ENCODE assay signal across 15 mouse cellular contexts in genomic region chr6:55483360-55483759, GRCm38 (mm10). TPM values are rescaled to one million over a fixed set of nuclear protein-coding genes. Genes with fewer than 3 reads are reported as not detected.
A peak's percentile ranks its signal among the peaks of the same experiment; 100 is the strongest.
DNase-seq lines count a peak whose midpoint lies in the region; ATAC-seq and TF ChIP-seq lines count a peak whose summit lies in the region.
"Had no signal": no experiment of that assay in that cellular context is flagged by ENCODE, and none has a peak within 500 bp of the region (broad histone marks: within the 10 kb centered on the region; RNA-seq: fewer than 3 reads in every experiment).

No protein-coding gene starts in this region.

- no peaks in the 10 kb centered on the region for H3K9me3 ChIP-seq in hindbrain, embryonic 11.5 days (ENCODE audit: control insufficient read depth, low read length)
- no peaks in the 10 kb centered on the region for H3K9me3 ChIP-seq in midbrain, embryonic 13.5 days
- no peaks in the 10 kb centered on the region for H3K9me3 ChIP-seq in stomach, embryonic 16.5 days (replicated peaks; ENCODE audit: control insufficient read depth, low read length)
- H3K9me3 ChIP-seq: megakaryocyte, embryonic 14.5 days had no signal

- H3K27ac ChIP-seq in left cerebral cortex, adult 2 months: peak overlapping the region; percentile 13
- H3K27ac ChIP-seq in hindbrain, embryonic 11.5 days (ENCODE audit: low read depth, low read length): peak overlapping the region; percentile 67
- H3K27ac ChIP-seq in midbrain, embryonic 13.5 days: peak overlapping the region; percentile 82
- H3K27ac ChIP-seq in stomach, embryonic 16.5 days (ENCODE audit: low read length): peak overlapping the region; percentile 77

- H3K4me2 ChIP-seq in hindbrain, embryonic 11.5 days (replicated peaks; ENCODE audit: low read depth, low read length): no peak overlapping the region
- no peak overlapping the region for H3K4me2 ChIP-seq in midbrain, embryonic 13.5 days (replicated peaks)
- H3K4me2 ChIP-seq in stomach, embryonic 16.5 days (ENCODE audit: low read depth, low read length): no peak overlapping the region; the same call in 1 of the 2 replicates
- H3K4me2 ChIP-seq: liver, embryonic 11.5 days had no signal

- H3K27me3 ChIP-seq in hindbrain, embryonic 11.5 days (ENCODE audit: control insufficient read depth, insufficient read depth, low read length): no peaks in the 10 kb centered on the region
- no peaks in the 10 kb centered on the region for H3K27me3 ChIP-seq in midbrain, embryonic 13.5 days
- H3K27me3 ChIP-seq in stomach, embryonic 16.5 days (ENCODE audit: control insufficient read depth, insufficient read depth, low read length): no peaks in the 10 kb centered on the region

- 0 out of 2 replicates have a peak, but pooled peaks cover 2% of the 10 kb centered on the region for H3K36me3 ChIP-seq in hindbrain, embryonic 11.5 days (ENCODE audit: control insufficient read depth, insufficient read depth, low read length)
- peaks cover 53% of the 10 kb centered on the region for H3K36me3 ChIP-seq in midbrain, embryonic 13.5 days
- no peaks in the 10 kb centered on the region for H3K36me3 ChIP-seq in stomach, embryonic 16.5 days (ENCODE audit: control insufficient read depth, insufficient read depth, low read length)

- TF ChIP-seq CTCF in left cerebral cortex, adult 2 months (IDR thresholded peaks at IDR 0.05): no peak

- H3K9ac ChIP-seq in hindbrain, embryonic 11.5 days (ENCODE audit: low read depth, low read length): 0 out of 2 replicates have a peak overlapping the region, but pooled peaks have one; percentile 19
- no peak overlapping the region for H3K9ac ChIP-seq in midbrain, embryonic 13.5 days (replicated peaks)
- no peak overlapping the region for H3K9ac ChIP-seq in stomach, embryonic 16.5 days (ENCODE audit: low read length)

- no peak overlapping the region for H3K4me3 ChIP-seq in left cerebral cortex, adult 2 months
- H3K4me3 ChIP-seq in hindbrain, embryonic 11.5 days (ENCODE audit: low read depth, low read length): no peak overlapping the region
- no peak overlapping the region for H3K4me3 ChIP-seq in midbrain, embryonic 13.5 days (replicated peaks)
- H3K4me3 ChIP-seq in stomach, embryonic 16.5 days (replicated peaks; ENCODE audit: low read length): no peak overlapping the region
- H3K4me3 ChIP-seq: megakaryocyte, embryonic 14.5 days had no signal

- ATAC-seq in hindbrain, embryonic 11.5 days (ENCODE audit: low FRiP score): no peak
- ATAC-seq in midbrain, embryonic 13.5 days: no peak
- no peak for ATAC-seq in stomach, embryonic 16.5 days (ENCODE audit: insufficient read depth, low FRiP score)

- WGBS in hindbrain, embryonic 11.5 days: 85% methylated on average over 7 of the region's 7 CpGs
- 75% methylated on average over 7 of the region's 7 CpGs for WGBS in midbrain, embryonic 13.5 days
- WGBS in stomach, embryonic 16.5 days: 63% methylated on average over 7 of the region's 7 CpGs

- intact Hi-C loops in left cerebral cortex, adult 2 months (cut with DNase I): no loop called here
- intact Hi-C loops in left cerebral cortex, postnatal 14 days (cut with DNase I): no loop called here
- intact Hi-C loops in heart, postnatal 10 days (cut with DNase I): no loop called here

- no peaks in the 10 kb centered on the region for H3K4me1 ChIP-seq in hindbrain, embryonic 11.5 days (replicated peaks; ENCODE audit: control insufficient read depth, insufficient read depth, low read length)
- peaks cover 39% of the 10 kb centered on the region for H3K4me1 ChIP-seq in midbrain, embryonic 13.5 days (replicated peaks)
- H3K4me1 ChIP-seq in stomach, embryonic 16.5 days (ENCODE audit: control insufficient read depth, insufficient read depth, low read length): peaks cover 9% of the 10 kb centered on the region; the same call in 1 of the 2 replicates

- DNase-seq in left cerebral cortex, adult 2 months (ENCODE audit: extremely low spot score in 1 of 2, low spot score in 2 of 2): no peak
- DNase-seq in left cerebral cortex, postnatal 14 days (ENCODE audit: low spot score in 2 of 2): no peak
- no peak for DNase-seq in hindbrain, embryonic 11.5 days (ENCODE audit: low spot score)
- no peak for DNase-seq in frontal cortex, postnatal 10 days (ENCODE audit: low spot score in 2 of 2)
- no peak for DNase-seq in adrenal gland, postnatal 14 days
- DNase-seq in heart, postnatal 10 days: no peak
- DNase-seq: adrenal gland, adult 2 months; B cell, adult 2 months; kidney, adult 9 months; right cerebral cortex, adult 18-20 months; spleen, adult 18-20 months had no signal

RNA-seq across cellular contexts. Expression of gene Adcyap1r1, which starts 31.6 kb away (rescaled TPM):
- total RNA-seq in left cerebral cortex, adult 2 months (2021): 100 to 1,000 TPM; 118 to 121 TPM
- total RNA-seq in left cerebral cortex, postnatal 14 days (2021): 100 to 1,000 TPM; 113 to 126 TPM
- 21.1 and 21.6 TPM in 2 replicates for polyA plus RNA-seq in hindbrain, embryonic 11.5 days (2014; fragmentation: Nextera tagmentation; extraction: Ambion mirVana)
- 31.3 and 33.5 TPM in 2 replicates for polyA plus RNA-seq in midbrain, embryonic 13.5 days (2015; fragmentation: Nextera tagmentation; extraction: Ambion mirVana)
- polyA plus RNA-seq in stomach, embryonic 16.5 days (2015; fragmentation: Nextera tagmentation; extraction: Ambion mirVana): 8.8 and 8.9 TPM in 2 replicates
- total RNA-seq in adrenal gland, postnatal 14 days (2021): 29.5 and 37.0 TPM in 2 replicates
- 1 to 10 TPM; 7.7 to 8.3 TPM for total RNA-seq in heart, postnatal 10 days (2021)

Comparison
In these comparisons a context has a peak if more than half of its experiments do, and no peak if none do; other contexts are left out.
1. H3K27ac ChIP-seq: peak in every context shown above with its lines; median percentile 82 in midbrain, embryonic 13.5 days; 77 in stomach, embryonic 16.5 days; 67 in hindbrain, embryonic 11.5 days; 13 in left cerebral cortex, adult 2 months.